Mouse (Mus musculus): ENCODE data around the gene Grip1.

GRCm38 (mm10) chr10:119547875-119548274 is 94.2 kb downstream of the Grip1 start:
- TF ChIP-seq EP300 (IDR thresholded peaks at IDR 0.05; ENCODE audit: insufficient read depth, low read depth, low read length): no peak
- TF ChIP-seq POLR2A (IDR thresholded peaks at IDR 0.05; ENCODE audit: insufficient read depth, low read depth, low read length): no peak
- TF ChIP-seq CTCF (IDR thresholded peaks at IDR 0.05): no peak
